Mouse (Mus musculus): ENCODE results near the gene Gstcd.

The Gstcd gene

GRCm38 (mm10) chr3:133091664-133092273, at the start of gene Gstcd, which contains the start of gene Ints12:
Gene Gstcd (minus strand): TSS chr3:133092033.
Gene Ints12 (plus strand): TSS chr3:133091840.
- peak; percentile 91 to 98 for DNase-seq (ENCODE audit: inconsistent age in 2 of 2, low spot score in 1 of 2)

- no peak for DNase-seq (ENCODE audit: inconsistent age in 2 of 2, low spot score in 1 of 2)
These were observed 40.8 kb upstream of the Gstcd start for GRCm38 (mm10) chr3:133132611-133133010.

- no peak for DNase-seq (ENCODE audit: inconsistent age in 2 of 2, low spot score in 1 of 2)
These were observed 39.5 kb upstream of the Gstcd start for GRCm38 (mm10) chr3:133131372-133131771.

GRCm38 (mm10) chr3:133113281-133113680, 21.4 kb upstream of the Gstcd start:
- no peak for DNase-seq (ENCODE audit: inconsistent age in 2 of 2, low spot score in 1 of 2)

GRCm38 (mm10) chr3:133111741-133112140, 19.9 kb upstream of the Gstcd start:
- DNase-seq (ENCODE audit: inconsistent age in 2 of 2, low spot score in 1 of 2): peak in 1 of 2 experiments; percentile 72

- no peak for DNase-seq (ENCODE audit: inconsistent age in 2 of 2, low spot score in 1 of 2)
These were observed 18.0 kb upstream of the Gstcd start for GRCm38 (mm10) chr3:133109844-133110243.

GRCm38 (mm10) chr3:133108731-133109130, 16.9 kb upstream of the Gstcd start:
- no peak for DNase-seq (ENCODE audit: inconsistent age in 2 of 2, low spot score in 1 of 2)

GRCm38 (mm10) chr3:133104436-133104835, 12.6 kb upstream of the Gstcd start:
- DNase-seq (ENCODE audit: inconsistent age in 2 of 2, low spot score in 1 of 2): no peak

- no peak for DNase-seq (ENCODE audit: inconsistent age in 2 of 2, low spot score in 1 of 2)
These were observed 11.9 kb upstream of the Gstcd start for GRCm38 (mm10) chr3:133103768-133104167.

GRCm38 (mm10) chr3:133098909-133099308, 7.1 kb upstream of the Gstcd start:
- no peak for DNase-seq (ENCODE audit: inconsistent age in 2 of 2, low spot score in 1 of 2)

GRCm38 (mm10) chr3:133098336-133098735, 6.5 kb upstream of the Gstcd start:
- DNase-seq (ENCODE audit: inconsistent age in 2 of 2, low spot score in 1 of 2): no peak

GRCm38 (mm10) chr3:133097936-133098335, 6.1 kb upstream of the Gstcd start:
- no peak for DNase-seq (ENCODE audit: inconsistent age in 2 of 2, low spot score in 1 of 2)

GRCm38 (mm10) chr3:133094305-133094704, 2.5 kb upstream of the Gstcd start:
- no peak for DNase-seq (ENCODE audit: inconsistent age in 2 of 2, low spot score in 1 of 2)

GRCm38 (mm10) chr3:133092936-133093335, 1.1 kb upstream of the Gstcd start:
- DNase-seq (ENCODE audit: inconsistent age in 2 of 2, low spot score in 1 of 2): no peak

- DNase-seq (ENCODE audit: inconsistent age in 2 of 2, low spot score in 1 of 2): no peak
These were observed 531 bp upstream of the Gstcd start for GRCm38 (mm10) chr3:133092274-133092853.

GRCm38 (mm10) chr3:133091121-133091663, 641 bp downstream of the Gstcd start:
- no peak for DNase-seq (ENCODE audit: inconsistent age in 2 of 2, low spot score in 1 of 2)

GRCm38 (mm10) chr3:133090247-133091120, 1.3 kb downstream of the Gstcd start:
- DNase-seq (ENCODE audit: inconsistent age in 2 of 2, low spot score in 1 of 2): no peak

- peak in 1 of 2 experiments; percentile 54 for DNase-seq (ENCODE audit: inconsistent age in 2 of 2, low spot score in 1 of 2)
These were observed 6.0 kb downstream of the Gstcd start for GRCm38 (mm10) chr3:133085858-133086257.

- no peak for DNase-seq (ENCODE audit: inconsistent age in 2 of 2, low spot score in 1 of 2)
These were observed 9.1 kb downstream of the Gstcd start for GRCm38 (mm10) chr3:133082736-133083135.

- no peak for DNase-seq (ENCODE audit: inconsistent age in 2 of 2, low spot score in 1 of 2)
These were observed 16.3 kb downstream of the Gstcd start for GRCm38 (mm10) chr3:133075560-133075959.

- DNase-seq (ENCODE audit: inconsistent age in 2 of 2, low spot score in 1 of 2): no peak
These were observed 39.8 kb downstream of the Gstcd start for GRCm38 (mm10) chr3:133052068-133052467.
